Mouse (Mus musculus) leukemia stem cell, adult 10-12 weeks (primary cell): ENCODE measurements around the gene Zfp346. TPM values are rescaled to one million over a fixed set of nuclear protein-coding genes. Genes with fewer than 3 reads are reported as not detected.

Experiments used
- polyA plus RNA-seq: library from polyadenylated mRNA; stranded (reverse); fragments of >175 nt; gene quantifications from 2 replicates; pipeline ENCODE4 v1.2.3, GENCODE M21; 2012; ENCODE audit warnings: low replicate concordance

Zfp346 gene
- 6.4 and 13.6 TPM in 2 replicates for polyA plus RNA-seq

DNA sequence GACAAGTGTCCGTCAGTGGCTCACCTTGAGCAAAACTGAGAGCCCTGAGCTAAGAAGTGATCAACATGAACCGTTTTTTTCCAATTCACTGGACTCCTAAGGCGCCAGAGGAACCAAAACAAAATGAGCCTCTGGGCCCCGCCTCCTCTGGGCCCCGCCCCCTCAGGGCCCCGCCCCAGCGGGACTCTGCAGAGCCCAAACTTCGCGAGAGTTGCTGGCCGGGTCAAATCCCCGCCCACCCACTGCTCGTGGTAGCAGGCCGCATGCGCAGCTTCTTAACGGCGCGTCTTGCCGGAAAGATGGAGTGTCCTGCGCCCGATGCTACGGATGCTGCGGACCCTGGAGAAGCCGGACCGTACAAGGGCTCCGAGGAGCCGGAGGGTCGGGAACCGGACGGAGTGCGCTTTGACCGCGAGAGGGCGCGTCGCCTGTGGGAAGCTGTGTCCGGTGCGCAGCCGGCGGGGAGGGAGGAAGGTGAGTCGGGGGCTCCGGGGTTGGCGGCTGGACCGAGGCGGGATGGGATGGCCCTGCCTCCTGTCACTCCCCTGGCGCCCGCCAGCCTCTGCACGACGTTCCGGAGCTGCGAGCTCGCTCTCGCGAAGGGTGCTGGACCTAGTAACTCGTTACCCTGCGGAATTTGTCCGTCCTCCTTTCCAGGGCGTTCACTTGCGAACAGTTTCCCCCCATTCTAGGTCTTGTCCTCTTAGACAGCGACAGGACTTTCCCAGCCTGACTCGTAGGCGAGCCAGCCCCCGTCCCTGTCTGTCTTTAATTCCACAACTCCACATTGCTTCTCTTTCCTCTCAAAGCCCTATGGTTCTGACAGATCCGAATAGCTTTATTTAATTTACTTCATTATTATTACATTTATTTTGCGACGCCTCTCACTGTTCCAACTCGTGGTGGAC, at the start of gene Zfp346:
Gene Zfp346 (plus strand): TSS at position 267 of the 908 bp plus-strand sequence.

GRCm38 (mm10) chr13:55099726-55100478, 5.2 kb upstream of the Zfp346 start, which contains the start of gene Uimc1:
Gene Uimc1, minus strand, starts transcription at chr13:55100300.

GRCm38 (mm10) chr13:55133448-55133847, 28.3 kb downstream of the Zfp346 start, which contains the start of gene Gm17617:
Gene Gm17617, minus strand, starts transcription at chr13:55133548.

GRCm38 (mm10) chr13:55152621-55153415, 47.7 kb downstream of the Zfp346 start, which contains the start of gene Fgfr4:
Gene Fgfr4, plus strand, starts transcription at chr13:55152640.

Other genes with a start within 250 kb of the Zfp346 start
- gene Unc5a, start 155.9 kb upstream of the Zfp346 start, polyA plus RNA-seq, result 0.96 and 1.5 TPM in 2 replicates
- gene Hk3, start 83.9 kb upstream of the Zfp346 start, polyA plus RNA-seq, result 2.9 and 4.8 TPM in 2 replicates
- gene Uimc1, start 5.0 kb upstream of the Zfp346 start, polyA plus RNA-seq, result 2.4 and 3.0 TPM in 2 replicates
- not detected in 2 replicates for gene Gm17617, start 28.2 kb downstream of the Zfp346 start, polyA plus RNA-seq
- gene Fgfr4, start 47.3 kb downstream of the Zfp346 start, polyA plus RNA-seq, result 0.10 and 0.15 TPM in 2 replicates
- gene Nsd1, start 104.5 kb downstream of the Zfp346 start, polyA plus RNA-seq, result 8.3 and 20.7 TPM in 2 replicates
- gene Prelid1, start 215.2 kb downstream of the Zfp346 start, polyA plus RNA-seq, result 179 and 301 TPM in 2 replicates
- gene Rab24, start 216.6 kb downstream of the Zfp346 start, polyA plus RNA-seq, result 62.5 and 73.7 TPM in 2 replicates
- gene Mxd3, start 224.5 kb downstream of the Zfp346 start, polyA plus RNA-seq, result 21.1 and 29.5 TPM in 2 replicates